21 mouse cellular contexts compared by ENCODE assay signal in genomic region chr12:40118872-40119271, GRCm38 (mm10). TPM values are rescaled to one million over a fixed set of nuclear protein-coding genes. Genes with fewer than 3 reads are reported as not detected.
"Had no signal": no experiment of that assay in that cellular context is flagged by ENCODE, and none has a peak within 500 bp of the region (broad histone marks: within the 10 kb centered on the region; RNA-seq: fewer than 3 reads in every experiment).

No protein-coding gene starts in this region.

- H3K27me3 ChIP-seq: lung, embryonic 15.5 days; midbrain, embryonic 12.5 days; neural tube, embryonic 13.5 days; neural tube, embryonic 15.5 days had no signal

- H3K36me3 ChIP-seq: lung, embryonic 15.5 days; midbrain, embryonic 12.5 days; neural tube, embryonic 13.5 days; neural tube, embryonic 15.5 days had no signal

- ATAC-seq: liver, postnatal 0 days; lung, postnatal 0 days; midbrain, embryonic 16.5 days had no signal

- H3K9me3 ChIP-seq: lung, embryonic 15.5 days; midbrain, embryonic 12.5 days; neural tube, embryonic 13.5 days; neural tube, embryonic 15.5 days had no signal

- H3K4me2 ChIP-seq: lung, embryonic 15.5 days; midbrain, embryonic 12.5 days; neural tube, embryonic 13.5 days; neural tube, embryonic 15.5 days had no signal

- H3K4me3 ChIP-seq: lung, embryonic 15.5 days; midbrain, embryonic 12.5 days; myocyte; neural tube, embryonic 13.5 days; neural tube, embryonic 15.5 days had no signal

- H3K27ac ChIP-seq: lung, embryonic 15.5 days; macrophage; midbrain, embryonic 12.5 days; neural tube, embryonic 13.5 days; neural tube, embryonic 15.5 days had no signal

- H3K9ac ChIP-seq: liver, postnatal 0 days; lung, embryonic 15.5 days; midbrain, embryonic 12.5 days; neural tube, embryonic 13.5 days; neural tube, embryonic 15.5 days had no signal

- DNase-seq: liver, postnatal 0 days; lung, adult 2 months; lung, postnatal 14 days; lung, postnatal 36 days; midbrain, embryonic 14.5 days; retina, postnatal 1 day; right cerebral cortex, adult 18-20 months; right cerebral cortex, postnatal 25 days; right cerebral cortex, postnatal 4 days; spleen, adult 18-20 months; thymus, adult 18-20 months; thymus, postnatal 14 days; thymus, postnatal 36 days had no signal

- H3K4me1 ChIP-seq: lung, embryonic 15.5 days; midbrain, embryonic 12.5 days; neural tube, embryonic 13.5 days; neural tube, embryonic 15.5 days had no signal

RNA-seq across cellular contexts. Expression of gene Scin, which starts 15.2 kb away (rescaled TPM):
- polyA plus RNA-seq: midbrain, embryonic 16.5 days had no signal
